Comparison of ENCODE assay signal across 16 mouse cellular contexts in the genomic region with DNA sequence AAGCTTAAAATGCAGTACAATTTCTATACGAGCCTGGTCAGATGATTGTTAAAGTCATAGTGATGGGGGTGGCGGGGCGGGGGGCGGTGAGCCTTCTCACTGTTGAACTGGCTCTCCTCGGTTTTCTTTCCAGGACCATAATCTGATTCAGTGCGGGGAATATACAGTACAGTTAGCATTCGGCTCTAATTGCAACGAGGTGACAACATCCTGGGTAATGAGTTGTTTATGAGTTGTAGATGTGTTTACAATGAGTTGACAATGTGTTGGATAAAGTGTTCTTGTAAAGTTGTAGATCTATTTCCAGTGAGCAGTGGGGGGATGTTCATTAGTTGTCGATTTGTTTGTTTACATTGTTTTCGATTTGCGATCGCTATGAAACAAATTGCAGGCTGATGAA.
"Had no signal": no experiment of that assay in that cellular context is flagged by ENCODE, and none has a peak within 500 bp of the region (broad histone marks: within the 10 kb centered on the region; RNA-seq: fewer than 3 reads in every experiment).

No protein-coding gene starts in this region.

- H3K27ac ChIP-seq: liver, embryonic 14.5 days; midbrain, embryonic 13.5 days; neural tube, embryonic 15.5 days had no signal

- H3K4me2 ChIP-seq: midbrain, embryonic 13.5 days; neural tube, embryonic 15.5 days had no signal

- H3K27me3 ChIP-seq: midbrain, embryonic 13.5 days; neural tube, embryonic 15.5 days had no signal

- DNase-seq: kidney, adult 8-10 months; kidney, postnatal 25 days; layer of hippocampus, adult 9-11 months; layer of hippocampus, postnatal 36 days; lung, adult 18-20 months; lung, postnatal 14 days; retina, postnatal 1 day; right cerebral cortex, postnatal 4 days; spleen, adult 18-20 months; thymus, adult 18-20 months; thymus, postnatal 14 days had no signal

- H3K9ac ChIP-seq: liver, embryonic 14.5 days; midbrain, embryonic 13.5 days; neural tube, embryonic 15.5 days had no signal

- H3K36me3 ChIP-seq: midbrain, embryonic 13.5 days; neural tube, embryonic 15.5 days had no signal

- H3K9me3 ChIP-seq: midbrain, embryonic 13.5 days; neural tube, embryonic 15.5 days had no signal

- H3K4me3 ChIP-seq: midbrain, embryonic 13.5 days; myocyte; neural tube, embryonic 15.5 days had no signal

- H3K4me1 ChIP-seq: midbrain, embryonic 13.5 days; neural tube, embryonic 15.5 days had no signal

- ATAC-seq: intestine, postnatal 0 days; midbrain, embryonic 13.5 days had no signal
